Mouse (Mus musculus) bone marrow macrophage, adult 2 months (primary cell): ENCODE results near the gene Lrrc56.

Source experiments
- CTCF ChIP-seq: IDR thresholded peaks from 2 replicates; pipeline ENCODE4 v1.5.1; 2012; ENCODE audit warnings: low read depth, mild to moderate bottlenecking, low read length, moderate library complexity
- POLR2A ChIP-seq: IDR thresholded peaks from 2 replicates; pipeline ENCODE4 v1.6.1; 2012; ENCODE audit warnings: mild to moderate bottlenecking, low read depth, low read length, borderline replicate concordance

DNA sequence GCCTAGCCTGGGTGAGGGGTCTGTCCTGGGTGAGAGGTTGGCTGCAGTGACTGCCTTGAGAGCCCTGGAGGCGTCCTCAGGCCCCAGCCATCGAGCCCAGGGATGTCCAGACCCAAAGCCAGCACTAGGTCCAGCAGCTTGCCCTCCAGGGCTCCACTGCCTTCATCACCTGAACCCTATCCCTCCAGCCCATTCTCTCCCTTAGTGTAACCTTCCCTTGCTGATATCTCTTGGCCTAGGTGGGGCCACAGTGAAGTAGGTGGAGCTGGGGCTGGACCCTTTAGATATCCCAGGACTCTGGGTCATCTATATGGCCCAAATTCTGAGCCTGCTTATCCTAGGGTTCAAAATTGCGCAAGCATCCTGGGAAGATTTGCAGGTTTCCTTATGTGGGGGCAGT lies 15.6 kb downstream of the Lrrc56 start:
- TF ChIP-seq POLR2A (no peak), CTCF (no peak)
